Mouse (Mus musculus): Measurements from ENCODE around the gene Islr. TPM values are rescaled to one million over a fixed set of nuclear protein-coding genes. Genes with fewer than 3 reads are reported as not detected.

Islr gene
- total and polyA plus RNA-seq, 3 experiments = 0.22 TPM; not detected in 2

- ATAC-seq (ENCODE audit: extremely low read depth, insufficient number of reproducible peaks, low FRiP score, poor library complexity, severe bottlenecking) (no peak), DNase-seq (ENCODE audit: low spot score) (peak; percentile 60)
- no peak for TF ChIP-seq POLR2AphosphoS5 (IDR thresholded peaks at IDR 0.05; ENCODE audit: insufficient replicate concordance, low read depth, low read length)
- no peak for TF ChIP-seq GATA2 (IDR thresholded peaks at IDR 0.05; ENCODE audit: borderline replicate concordance, low read depth, low read length)
- TF ChIP-seq TAL1 (conservative IDR thresholded peaks at IDR 0.05; ENCODE audit: low read depth, low read length) = no peak
- peak; percentile 79 for TF ChIP-seq CTCF (IDR thresholded peaks at IDR 0.05; ENCODE audit: low read depth, low read length)
- TF ChIP-seq GATA1 (IDR thresholded peaks at IDR 0.05; ENCODE audit: borderline replicate concordance, low read length) = no peak
- Histone ChIP-seq H3K27me3 (ENCODE audit: insufficient read depth, low read length) (no peaks in the 10 kb centered on the region), H3K4me3 (ENCODE audit: low read depth, low read length) (no peak overlapping the region), H3K9me3 (replicated peaks) (no peaks in the 10 kb centered on the region), H3K4me1 (ENCODE audit: insufficient read depth, low read depth, low read length) (peaks cover 16% of the 10 kb centered on the region), H3K36me3 (replicated peaks) (peaks cover 83% of the 10 kb centered on the region)
Observed at GRCm38 (mm10) chr9:58220218-58220903, 16.3 kb upstream of the Islr start.

- TF ChIP-seq CTCF (IDR thresholded peaks at IDR 0.05; ENCODE audit: low read depth, low read length) (no peak), GATA1 (IDR thresholded peaks at IDR 0.05; ENCODE audit: borderline replicate concordance, low read length) (no peak), GATA2 (IDR thresholded peaks at IDR 0.05; ENCODE audit: borderline replicate concordance, low read depth, low read length) (no peak), TAL1 (conservative IDR thresholded peaks at IDR 0.05; ENCODE audit: low read depth, low read length) (no peak)
- no peak overlapping the region for H3K4me3 ChIP-seq (ENCODE audit: low read depth, low read length)
- peaks cover 33% of the 10 kb centered on the region for H3K4me1 ChIP-seq (ENCODE audit: insufficient read depth, low read depth, low read length)
- DNase-seq (ENCODE audit: low spot score) (no peak), ATAC-seq (ENCODE audit: extremely low read depth, insufficient number of reproducible peaks, low FRiP score, poor library complexity, severe bottlenecking) (no peak)
- H3K9me3 ChIP-seq (replicated peaks) = no peaks in the 10 kb centered on the region
- no peaks in the 10 kb centered on the region for H3K27me3 ChIP-seq (ENCODE audit: insufficient read depth, low read length)
- peaks cover 65% of the 10 kb centered on the region for H3K36me3 ChIP-seq (replicated peaks)
Observed at GRCm38 (mm10) chr9:58218539-58218938, 14.4 kb upstream of the Islr start.

GRCm38 (mm10) chr9:58216402-58216801 is 12.3 kb upstream of the Islr start:
- no peaks in the 10 kb centered on the region for H3K9me3 ChIP-seq (replicated peaks)
- H3K27me3 ChIP-seq (ENCODE audit: insufficient read depth, low read length) = peaks cover 14% of the 10 kb centered on the region
- H3K36me3 ChIP-seq (replicated peaks) = peaks cover 44% of the 10 kb centered on the region
- H3K4me1 ChIP-seq (ENCODE audit: insufficient read depth, low read depth, low read length) = peaks cover 50% of the 10 kb centered on the region
- no peak overlapping the region for H3K4me3 ChIP-seq (ENCODE audit: low read depth, low read length)
- TF ChIP-seq CTCF (IDR thresholded peaks at IDR 0.05; ENCODE audit: low read depth, low read length) (peak; percentile 17; the same call in 1 of the 2 replicates), TAL1 (conservative IDR thresholded peaks at IDR 0.05; ENCODE audit: low read depth, low read length) (no peak), POLR2AphosphoS5 (IDR thresholded peaks at IDR 0.05; ENCODE audit: insufficient replicate concordance, low read depth, low read length) (peak; percentile 61; the same call in 1 of the 2 replicates), GATA1 (IDR thresholded peaks at IDR 0.05; ENCODE audit: borderline replicate concordance, low read length) (no peak), GATA2 (IDR thresholded peaks at IDR 0.05; ENCODE audit: borderline replicate concordance, low read depth, low read length) (no peak)
- DNase-seq (ENCODE audit: low spot score) = no peak
- no peak for ATAC-seq (ENCODE audit: extremely low read depth, insufficient number of reproducible peaks, low FRiP score, poor library complexity, severe bottlenecking)

- no peak for TF ChIP-seq GATA2 (IDR thresholded peaks at IDR 0.05; ENCODE audit: borderline replicate concordance, low read depth, low read length)
- TF ChIP-seq GATA1 (IDR thresholded peaks at IDR 0.05; ENCODE audit: borderline replicate concordance, low read length) = no peak
- TF ChIP-seq POLR2AphosphoS5 (IDR thresholded peaks at IDR 0.05; ENCODE audit: insufficient replicate concordance, low read depth, low read length) = no peak
- TF ChIP-seq CTCF (IDR thresholded peaks at IDR 0.05; ENCODE audit: low read depth, low read length) = no peak
- TF ChIP-seq TAL1 (conservative IDR thresholded peaks at IDR 0.05; ENCODE audit: low read depth, low read length) = no peak
- Histone ChIP-seq H3K36me3 (replicated peaks) (peaks cover 27% of the 10 kb centered on the region), H3K27me3 (ENCODE audit: insufficient read depth, low read length) (peaks cover 28% of the 10 kb centered on the region), H3K4me3 (ENCODE audit: low read depth, low read length) (no peak overlapping the region; the same call in 1 of the 2 replicates), H3K9me3 (replicated peaks) (no peaks in the 10 kb centered on the region), H3K4me1 (ENCODE audit: insufficient read depth, low read depth, low read length) (peaks cover 54% of the 10 kb centered on the region)
- ATAC-seq (ENCODE audit: extremely low read depth, insufficient number of reproducible peaks, low FRiP score, poor library complexity, severe bottlenecking) = no peak
- DNase-seq (ENCODE audit: low spot score) = no peak
Observed at GRCm38 (mm10) chr9:58214519-58215180, 10.5 kb upstream of the Islr start.

- H3K27me3 ChIP-seq (ENCODE audit: insufficient read depth, low read length) = peaks cover 33% of the 10 kb centered on the region
- H3K9me3 ChIP-seq (replicated peaks) = no peaks in the 10 kb centered on the region
- DNase-seq (ENCODE audit: low spot score) (peak; percentile 83), ATAC-seq (ENCODE audit: extremely low read depth, insufficient number of reproducible peaks, low FRiP score, poor library complexity, severe bottlenecking) (peak; percentile 97)
- H3K4me1 ChIP-seq (ENCODE audit: insufficient read depth, low read depth, low read length) = peaks cover 53% of the 10 kb centered on the region
- peaks cover 19% of the 10 kb centered on the region for H3K36me3 ChIP-seq (replicated peaks)
- TF ChIP-seq GATA1 (IDR thresholded peaks at IDR 0.05; ENCODE audit: borderline replicate concordance, low read length) (no peak), TAL1 (conservative IDR thresholded peaks at IDR 0.05; ENCODE audit: low read depth, low read length) (peak; percentile 85)
- no peak overlapping the region; the same call in 1 of the 2 replicates for H3K4me3 ChIP-seq (ENCODE audit: low read depth, low read length)
Observed at GRCm38 (mm10) chr9:58213865-58214264, 9.8 kb upstream of the Islr start.

- Histone ChIP-seq H3K9me3 (replicated peaks) (no peaks in the 10 kb centered on the region), H3K4me3 (ENCODE audit: low read depth, low read length) (no peak overlapping the region; the same call in 1 of the 2 replicates), H3K4me1 (ENCODE audit: insufficient read depth, low read depth, low read length) (peaks cover 53% of the 10 kb centered on the region), H3K27me3 (ENCODE audit: insufficient read depth, low read length) (peaks cover 33% of the 10 kb centered on the region), H3K36me3 (replicated peaks) (peaks cover 14% of the 10 kb centered on the region)
- TF ChIP-seq GATA2 (IDR thresholded peaks at IDR 0.05; ENCODE audit: borderline replicate concordance, low read depth, low read length) (no peak), GATA1 (IDR thresholded peaks at IDR 0.05; ENCODE audit: borderline replicate concordance, low read length) (no peak), CTCF (IDR thresholded peaks at IDR 0.05; ENCODE audit: low read depth, low read length) (no peak), TAL1 (conservative IDR thresholded peaks at IDR 0.05; ENCODE audit: low read depth, low read length) (no peak), POLR2AphosphoS5 (IDR thresholded peaks at IDR 0.05; ENCODE audit: insufficient replicate concordance, low read depth, low read length) (no peak)
- DNase-seq (ENCODE audit: low spot score) (no peak), ATAC-seq (ENCODE audit: extremely low read depth, insufficient number of reproducible peaks, low FRiP score, poor library complexity, severe bottlenecking) (no peak)
Observed at GRCm38 (mm10) chr9:58213377-58213776, 9.3 kb upstream of the Islr start.
